In genomic region chr6:37633948-37634347, GRCm38 (mm10) we compare ENCODE assay signal across 23 mouse cellular contexts.
"Had no signal": no experiment of that assay in that cellular context is flagged by ENCODE, and none has a peak within 500 bp of the region (broad histone marks: within the 10 kb centered on the region; RNA-seq: fewer than 3 reads in every experiment).

No protein-coding gene starts in this region.

- H3K36me3 ChIP-seq: limb, embryonic 12.5 days; limb, embryonic 15.5 days; liver, embryonic 15.5 days; midbrain, embryonic 12.5 days; midbrain, embryonic 15.5 days; stomach, embryonic 15.5 days had no signal

- DNase-seq: kidney, adult 2 months; kidney, postnatal 25 days; layer of hippocampus, adult 9-11 months; layer of hippocampus, postnatal 36 days; left cerebral cortex, postnatal 4 days; lung, adult 2 months; lung, postnatal 14 days; lung, postnatal 4 days; right cerebral cortex, adult 18-20 months; right cerebral cortex, postnatal 14 days; right cerebral cortex, postnatal 4 days; thymus, postnatal 4 days had no signal

- H3K4me1 ChIP-seq: limb, embryonic 12.5 days; limb, embryonic 15.5 days; liver, embryonic 15.5 days; midbrain, embryonic 12.5 days; midbrain, embryonic 15.5 days; stomach, embryonic 15.5 days had no signal

- H3K4me2 ChIP-seq: limb, embryonic 12.5 days; limb, embryonic 15.5 days; liver, embryonic 11.5 days; liver, embryonic 15.5 days; midbrain, embryonic 12.5 days; midbrain, embryonic 15.5 days; stomach, embryonic 15.5 days had no signal

- ATAC-seq: intestine, postnatal 0 days; midbrain, embryonic 15.5 days had no signal

- H3K9me3 ChIP-seq: limb, embryonic 12.5 days; limb, embryonic 15.5 days; liver, embryonic 15.5 days; midbrain, embryonic 12.5 days; midbrain, embryonic 15.5 days; stomach, embryonic 15.5 days had no signal

- H3K27me3 ChIP-seq: limb, embryonic 12.5 days; limb, embryonic 15.5 days; liver, embryonic 15.5 days; midbrain, embryonic 12.5 days; midbrain, embryonic 15.5 days; stomach, embryonic 15.5 days had no signal

- H3K9ac ChIP-seq: limb, embryonic 12.5 days; limb, embryonic 15.5 days; liver, embryonic 15.5 days; midbrain, embryonic 12.5 days; midbrain, embryonic 15.5 days; stomach, embryonic 15.5 days had no signal

- H3K4me3 ChIP-seq: layer of hippocampus, adult 2 months; limb, embryonic 12.5 days; limb, embryonic 15.5 days; liver, embryonic 15.5 days; midbrain, embryonic 12.5 days; midbrain, embryonic 15.5 days; myocyte; stomach, embryonic 15.5 days had no signal

- H3K27ac ChIP-seq: kidney, postnatal 0 days; layer of hippocampus, adult 2 months; limb, embryonic 12.5 days; limb, embryonic 15.5 days; liver, embryonic 15.5 days; midbrain, embryonic 12.5 days; midbrain, embryonic 15.5 days; stomach, embryonic 15.5 days had no signal
